Mouse (Mus musculus): ENCODE measurements around the gene Olfr1353. TPM values are rescaled to one million over a fixed set of nuclear protein-coding genes. Genes with fewer than 3 reads are reported as not detected.

Olfr1353 gene
- not detected for total RNA-seq (2023)

GRCm38 (mm10) chr10:78963009-78963408 is at the start of gene Olfr1353:
Gene Olfr1353 (plus strand): TSS chr10:78963309.

GRCm38 (mm10) chr10:78950336-78950735 is 12.8 kb upstream of the Olfr1353 start, which contains the start of gene Olfr8:
Gene Olfr8 (plus strand): TSS chr10:78950636.

GRCm38 (mm10) chr10:78980750-78981149 is 17.6 kb downstream of the Olfr1353 start, which contains the start of gene Olfr1352:
Gene Olfr1352 (plus strand): TSS chr10:78981050.

GRCm38 (mm10) chr10:79012172-79012571 is 49.1 kb downstream of the Olfr1353 start, which contains the start of gene Olfr1351:
Gene Olfr1351 (plus strand): TSS chr10:79012472.

Other genes starting within 250 kb of the Olfr1353 start
- not detected for gene Casp14, start 245.0 kb upstream of the Olfr1353 start, total RNA-seq (2023)
- not detected for gene Ccdc105, start 210.2 kb upstream of the Olfr1353 start, total RNA-seq (2023)
- not detected for gene Slc1a6, start 182.8 kb upstream of the Olfr1353 start, total RNA-seq (2023)
- not detected for gene Olfr1356, start 111.1 kb upstream of the Olfr1353 start, total RNA-seq (2023)
- not detected for gene Olfr1355, start 87.8 kb upstream of the Olfr1353 start, total RNA-seq (2023)
- gene Olfr1354, start 50.1 kb upstream of the Olfr1353 start, total RNA-seq (2023): not detected
- not detected for gene Olfr8, start 12.7 kb upstream of the Olfr1353 start, total RNA-seq (2023)
- gene Olfr1352, start 17.7 kb downstream of the Olfr1353 start, total RNA-seq (2023): not detected
- gene Olfr1351, start 49.2 kb downstream of the Olfr1353 start, total RNA-seq (2023): not detected
- gene Olfr57, start 65.4 kb downstream of the Olfr1353 start, total RNA-seq (2023): not detected
- 18.5 TPM for gene 2610008E11Rik, start 134.3 kb downstream of the Olfr1353 start, total RNA-seq (2023)
- not detected for gene Vmn2r80, start 185.5 kb downstream of the Olfr1353 start, total RNA-seq (2023)

Data from CD8-positive naive resting alpha-beta T cell, adult 57 days (primary cell).